Comparison of ENCODE assay signal across 9 mouse cellular contexts in the genomic region with DNA sequence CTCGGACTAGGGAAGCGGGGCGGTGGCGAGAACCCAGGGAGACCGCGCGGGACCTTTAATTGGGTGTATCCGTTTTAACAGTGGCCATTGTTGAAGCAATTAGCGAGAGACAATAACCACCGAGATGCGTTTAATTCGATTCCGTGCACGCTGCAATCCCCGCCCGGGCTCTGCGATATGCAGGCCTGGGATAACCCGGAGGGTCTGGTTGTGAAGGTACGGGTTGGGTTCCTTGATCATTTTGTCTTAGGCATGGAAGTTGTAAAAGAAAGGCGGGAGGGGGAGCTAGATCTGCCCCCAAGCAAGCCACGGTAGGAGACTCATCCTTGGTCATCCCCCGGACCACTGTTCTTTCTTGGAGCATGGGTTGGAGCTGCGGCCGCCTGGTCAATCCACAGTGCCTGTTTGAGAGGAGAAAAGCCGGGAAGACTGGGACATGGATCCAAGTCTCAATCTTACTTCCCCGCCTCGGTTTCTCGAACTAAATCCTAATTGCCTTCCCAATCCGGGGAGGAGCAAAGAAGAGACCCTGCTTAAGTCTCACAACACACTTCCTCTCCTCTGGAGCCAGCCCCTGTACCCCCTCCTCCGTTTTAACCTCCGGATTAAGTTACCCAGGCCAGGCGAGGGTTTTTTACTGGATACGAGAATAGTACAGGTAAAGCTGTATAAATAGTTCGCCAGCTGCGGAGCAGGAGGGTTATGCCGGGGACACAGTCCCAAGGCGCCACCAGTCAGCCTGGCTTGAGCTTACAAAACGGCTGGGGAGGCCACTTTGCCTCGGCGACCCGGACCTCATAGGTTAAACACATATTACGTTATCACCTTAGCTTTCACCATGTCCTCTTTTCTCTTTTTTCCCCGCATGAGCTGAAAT. TPM values are rescaled to one million over a fixed set of nuclear protein-coding genes. Genes with fewer than 3 reads are reported as not detected.
DNase-seq lines count a peak whose midpoint lies in the region; ATAC-seq lines count a peak whose summit lies in the region.
"Had no signal": no experiment of that assay in that cellular context is flagged by ENCODE, and none has a peak within 500 bp of the region (broad histone marks: within the 10 kb centered on the region; RNA-seq: fewer than 3 reads in every experiment).

No protein-coding gene starts in this region.

- peak overlapping the region; percentile 95 for H3K4me2 ChIP-seq in heart, embryonic 14.5 days (ENCODE audit: low read length)
- H3K4me2 ChIP-seq in liver, embryonic 11.5 days: peak overlapping the region; percentile 84
- H3K4me2 ChIP-seq in stomach, embryonic 15.5 days: peak overlapping the region; percentile 47

- H3K27ac ChIP-seq in heart, embryonic 14.5 days (replicated peaks in 1 of 2; ENCODE audit: control insufficient read depth in 1 of 2, insufficient read depth in 1 of 2, low read depth in 2 of 2, low read length in 2 of 2): no peak overlapping the region
- no peak overlapping the region for H3K27ac ChIP-seq in liver, embryonic 11.5 days (ENCODE audit: low read depth, low read length)
- H3K27ac ChIP-seq in stomach, embryonic 15.5 days: no peak overlapping the region

- H3K27me3 ChIP-seq in heart, embryonic 14.5 days (ENCODE audit: control insufficient read depth, insufficient read depth, low read length): peaks cover 71% of the 10 kb centered on the region
- peaks cover 98% of the 10 kb centered on the region for H3K27me3 ChIP-seq in liver, embryonic 11.5 days (replicated peaks; ENCODE audit: control insufficient read depth, insufficient read depth, low read length)
- H3K27me3 ChIP-seq in stomach, embryonic 15.5 days (replicated peaks): peaks cover 78% of the 10 kb centered on the region

- peak; percentile 36 to 60 for DNase-seq in cerebellum, postnatal 25 days
- peak; percentile 50 for DNase-seq in Muller cell, postnatal 12 days (ENCODE audit: inconsistent ontology term)
- no peak for DNase-seq in liver, embryonic 11.5 days (ENCODE audit: low spot score)
- DNase-seq in adrenal gland, postnatal 4 days (ENCODE audit: low spot score in 2 of 2): no peak

- H3K9me3 ChIP-seq in heart, embryonic 14.5 days (ENCODE audit: control insufficient read depth, low read length): no peaks in the 10 kb centered on the region
- no peaks in the 10 kb centered on the region for H3K9me3 ChIP-seq in liver, embryonic 11.5 days (ENCODE audit: control insufficient read depth, low read length)
- no peaks in the 10 kb centered on the region for H3K9me3 ChIP-seq in stomach, embryonic 15.5 days

- peak overlapping the region; percentile 38 to 55 for H3K4me3 ChIP-seq in heart, embryonic 14.5 days (ENCODE audit: control insufficient read depth in 1 of 2, insufficient read depth in 1 of 2, low read depth in 1 of 2, low read length in 2 of 2)
- H3K4me3 ChIP-seq in liver, embryonic 11.5 days (ENCODE audit: low read depth, low read length): peak overlapping the region; percentile 35
- H3K4me3 ChIP-seq in stomach, embryonic 15.5 days (replicated peaks): peak overlapping the region; percentile 20

- H3K9ac ChIP-seq in heart, embryonic 14.5 days (ENCODE audit: low read length): no peak overlapping the region; the same call in 1 of the 2 replicates
- H3K9ac ChIP-seq in liver, embryonic 11.5 days (ENCODE audit: low read depth, low read length): no peak overlapping the region
- no peak overlapping the region for H3K9ac ChIP-seq in stomach, embryonic 15.5 days

- no peak for ATAC-seq in cerebellum, adult (ENCODE audit: insufficient number of reproducible peaks, low FRiP score, low TSS enrichment)
- ATAC-seq in heart, embryonic 14.5 days (ENCODE audit: insufficient number of reproducible peaks, insufficient read depth, low FRiP score, low read depth): no peak
- no peak for ATAC-seq in liver, embryonic 11.5 days (replicated peaks; ENCODE audit: low FRiP score)
- no peak for ATAC-seq in stomach, embryonic 15.5 days (ENCODE audit: insufficient read depth, low FRiP score, low read depth)
- no peak for ATAC-seq in activated CD4-positive, CD25-positive, alpha-beta regulatory T cell, adult 4 months

- H3K36me3 ChIP-seq in heart, embryonic 14.5 days (ENCODE audit: control insufficient read depth, insufficient read depth, low read length): no peaks in the 10 kb centered on the region
- H3K36me3 ChIP-seq in liver, embryonic 11.5 days (ENCODE audit: control insufficient read depth, insufficient read depth, low read length): no peaks in the 10 kb centered on the region
- no peaks in the 10 kb centered on the region for H3K36me3 ChIP-seq in stomach, embryonic 15.5 days

- peaks cover 7 to 29% of the 10 kb centered on the region in 2 experiments for H3K4me1 ChIP-seq in heart, embryonic 14.5 days (ENCODE audit: control insufficient read depth in 2 of 2, insufficient read depth in 2 of 2, low read length in 2 of 2)
- peaks cover 12% of the 10 kb centered on the region; the same call in 1 of the 2 replicates for H3K4me1 ChIP-seq in liver, embryonic 11.5 days (replicated peaks; ENCODE audit: control insufficient read depth, insufficient read depth, low read length)
- peaks cover 20% of the 10 kb centered on the region for H3K4me1 ChIP-seq in stomach, embryonic 15.5 days

- WGBS in heart, embryonic 14.5 days: under 1% methylated on average over 43 of the region's 43 CpGs
- under 1% methylated on average over 43 of the region's 43 CpGs for WGBS in liver, embryonic 11.5 days
- 1% methylated on average over 43 of the region's 43 CpGs for WGBS in stomach, embryonic 15.5 days

RNA-seq across cellular contexts. Expression of gene 4930412O13Rik, which starts 2.1 kb away (rescaled TPM):
- 0.57 TPM in 1 of 2 replicates, not detected in the other for polyA plus RNA-seq in heart, embryonic 14.5 days (2014; fragmentation: Nextera tagmentation; extraction: Ambion mirVana)
- polyA plus RNA-seq in liver, embryonic 11.5 days (2014; fragmentation: Nextera tagmentation; extraction: Ambion mirVana): not detected in 2 replicates
- not detected in 2 replicates for polyA plus RNA-seq in stomach, embryonic 15.5 days (2015; fragmentation: Nextera tagmentation; extraction: Ambion mirVana)
- polyA plus RNA-seq in activated CD4-positive, CD25-positive, alpha-beta regulatory T cell, adult 4 months (2017; shearing (Covaris generic)): under 1 TPM in 1 of 2 experiments, not detected in 1; 0.87 TPM
- total RNA-seq in adrenal gland, postnatal 4 days (2021): 1 to 10 TPM; 4.4 to 6.5 TPM
- total RNA-seq: heart, adult 18-20 months had no signal

RNA-seq across cellular contexts. Expression of gene 9230102O04Rik, which starts 6.2 kb away (rescaled TPM):
- polyA plus RNA-seq in heart, embryonic 14.5 days (2014; fragmentation: Nextera tagmentation; extraction: Ambion mirVana): not detected in 2 replicates
- polyA plus RNA-seq in liver, embryonic 11.5 days (2014; fragmentation: Nextera tagmentation; extraction: Ambion mirVana): not detected in 2 replicates
- not detected in 2 replicates for polyA plus RNA-seq in stomach, embryonic 15.5 days (2015; fragmentation: Nextera tagmentation; extraction: Ambion mirVana)
- 1 to 10 TPM in 1 of 2 experiments, not detected in 1; 2.0 TPM for polyA plus RNA-seq in activated CD4-positive, CD25-positive, alpha-beta regulatory T cell, adult 4 months (2017; shearing (Covaris generic))
- total RNA-seq in adrenal gland, postnatal 4 days (2021): 1 to 10 TPM in 1 of 2 experiments, under 1 TPM in 1; 0.87 to 2.3 TPM
- total RNA-seq: heart, adult 18-20 months had no signal

RNA-seq across cellular contexts. Expression of gene Gata3, which starts 6.7 kb away (rescaled TPM):
- 2.4 and 3.1 TPM in 2 replicates for polyA plus RNA-seq in heart, embryonic 14.5 days (2014; fragmentation: Nextera tagmentation; extraction: Ambion mirVana)
- polyA plus RNA-seq in liver, embryonic 11.5 days (2014; fragmentation: Nextera tagmentation; extraction: Ambion mirVana): 4.0 and 4.8 TPM in 2 replicates
- 4.5 and 4.6 TPM in 2 replicates for polyA plus RNA-seq in stomach, embryonic 15.5 days (2015; fragmentation: Nextera tagmentation; extraction: Ambion mirVana)
- 100 to 1,000 TPM; 120 to 138 TPM for polyA plus RNA-seq in activated CD4-positive, CD25-positive, alpha-beta regulatory T cell, adult 4 months (2017; shearing (Covaris generic))
- 10 to 100 TPM; 28.0 to 37.3 TPM for total RNA-seq in adrenal gland, postnatal 4 days (2021)

Comparison
In these comparisons a context has a peak if more than half of its experiments do, and no peak if none do; other contexts are left out.
1. DNase-seq: peak in cerebellum, postnatal 25 days (2 of 2) and Muller cell, postnatal 12 days (single experiment); none in liver, embryonic 11.5 days (single experiment) and adrenal gland, postnatal 4 days (0 of 2).
2. RNA of gene Gata3, which starts 6.7 kb away (polyA plus RNA-seq): 120 to 138 TPM in activated CD4-positive, CD25-positive, alpha-beta regulatory T cell, adult 4 months; 4.0 to 4.8 TPM in liver, embryonic 11.5 days, 4.5 to 4.6 TPM in stomach, embryonic 15.5 days and 2.4 to 3.1 TPM in heart, embryonic 14.5 days; every median in the first group is over 10 times any median in the second.
3. Peak in every context shown above with its lines, with median percentiles within 50 percentile points of each other: H3K4me2 ChIP-seq and H3K4me3 ChIP-seq.